Mouse (Mus musculus): Measurements from ENCODE around the gene March8. TPM values are rescaled to one million over a fixed set of nuclear protein-coding genes. Genes with fewer than 3 reads are reported as not detected.

Gene March8
- polyA plus RNA-seq, 1 experiment from 2014 or later: 40.0 TPM

- Histone ChIP-seq H3K4me1 (ENCODE audit: control insufficient read depth, insufficient read depth, low read length) (no peaks in the 10 kb centered on the region), H3K36me3 (ENCODE audit: control insufficient read depth, insufficient read depth, low read length) (peaks cover 7% of the 10 kb centered on the region; the same call in 1 of the 2 replicates), H3K27ac (ENCODE audit: low read depth, low read length) (no peak overlapping the region), H3K9ac (ENCODE audit: low read depth, low read length) (no peak overlapping the region), H3K4me2 (replicated peaks; ENCODE audit: low read depth, low read length) (no peak overlapping the region), H3K27me3 (ENCODE audit: control insufficient read depth, insufficient read depth, low read length) (no peaks in the 10 kb centered on the region), H3K9me3 (ENCODE audit: control insufficient read depth, low read length) (no peaks in the 10 kb centered on the region), H3K4me3 (ENCODE audit: low read length) (no peak overlapping the region)
- WGBS: 48% methylated on average over 6 of the region's 6 CpGs
- ATAC-seq (ENCODE audit: low FRiP score, low TSS enrichment): no peak
These were observed 59.8 kb downstream of the March8 start for GRCm38 (mm10) chr6:116397621-116398020.

- Histone ChIP-seq H3K27ac (ENCODE audit: low read depth, low read length) (no peak overlapping the region), H3K9ac (ENCODE audit: low read depth, low read length) (no peak overlapping the region), H3K27me3 (ENCODE audit: control insufficient read depth, insufficient read depth, low read length) (no peaks in the 10 kb centered on the region), H3K4me2 (replicated peaks; ENCODE audit: low read depth, low read length) (no peak overlapping the region), H3K36me3 (ENCODE audit: control insufficient read depth, insufficient read depth, low read length) (peaks cover 7% of the 10 kb centered on the region; the same call in 1 of the 2 replicates), H3K4me1 (ENCODE audit: control insufficient read depth, insufficient read depth, low read length) (no peaks in the 10 kb centered on the region), H3K4me3 (ENCODE audit: low read length) (no peak overlapping the region), H3K9me3 (ENCODE audit: control insufficient read depth, low read length) (no peaks in the 10 kb centered on the region)
- 90% methylated on average over 2 of the region's 2 CpGs for WGBS
- no peak for ATAC-seq (ENCODE audit: low FRiP score, low TSS enrichment)
These were observed 60.3 kb downstream of the March8 start for GRCm38 (mm10) chr6:116398136-116398535.

GRCm38 (mm10) chr6:116401746-116402423 lies 64.1 kb downstream of the March8 start:
- Histone ChIP-seq H3K36me3 (ENCODE audit: control insufficient read depth, insufficient read depth, low read length) (peaks cover 21% of the 10 kb centered on the region; the same call in 1 of the 2 replicates), H3K27ac (ENCODE audit: low read depth, low read length) (no peak overlapping the region), H3K4me1 (ENCODE audit: control insufficient read depth, insufficient read depth, low read length) (no peaks in the 10 kb centered on the region), H3K9ac (ENCODE audit: low read depth, low read length) (no peak overlapping the region), H3K4me3 (ENCODE audit: low read length) (no peak overlapping the region), H3K4me2 (replicated peaks; ENCODE audit: low read depth, low read length) (no peak overlapping the region), H3K27me3 (ENCODE audit: control insufficient read depth, insufficient read depth, low read length) (no peaks in the 10 kb centered on the region), H3K9me3 (ENCODE audit: control insufficient read depth, low read length) (no peaks in the 10 kb centered on the region)
- ATAC-seq (ENCODE audit: low FRiP score, low TSS enrichment): no peak
- WGBS: 96% methylated on average over 12 of the region's 12 CpGs

GRCm38 (mm10) chr6:116402426-116402825 lies 64.6 kb downstream of the March8 start:
- H3K9me3 ChIP-seq (ENCODE audit: control insufficient read depth, low read length): no peaks in the 10 kb centered on the region

GRCm38 (mm10) chr6:116405243-116405642 lies 67.4 kb downstream of the March8 start:
- Histone ChIP-seq H3K4me2 (replicated peaks; ENCODE audit: low read depth, low read length) (no peak overlapping the region), H3K36me3 (ENCODE audit: control insufficient read depth, insufficient read depth, low read length) (peaks cover 21% of the 10 kb centered on the region; the same call in 1 of the 2 replicates), H3K27ac (ENCODE audit: low read depth, low read length) (no peak overlapping the region), H3K9me3 (ENCODE audit: control insufficient read depth, low read length) (no peaks in the 10 kb centered on the region), H3K27me3 (ENCODE audit: control insufficient read depth, insufficient read depth, low read length) (no peaks in the 10 kb centered on the region), H3K9ac (ENCODE audit: low read depth, low read length) (no peak overlapping the region), H3K4me3 (ENCODE audit: low read length) (no peak overlapping the region), H3K4me1 (ENCODE audit: control insufficient read depth, insufficient read depth, low read length) (no peaks in the 10 kb centered on the region)
- no peak for ATAC-seq (ENCODE audit: low FRiP score, low TSS enrichment)
- WGBS: 90% methylated on average over 9 of the region's 9 CpGs

More at GRCm38 (mm10) chr6:116402426-116402825, 64.6 kb downstream of the March8 start:
- H3K27me3 ChIP-seq (ENCODE audit: control insufficient read depth, insufficient read depth, low read length): no peaks in the 10 kb centered on the region
- WGBS: 92% methylated on average over 3 of the region's 3 CpGs
- no peak for ATAC-seq (ENCODE audit: low FRiP score, low TSS enrichment)
- no peaks in the 10 kb centered on the region for H3K4me1 ChIP-seq (ENCODE audit: control insufficient read depth, insufficient read depth, low read length)
- no peak overlapping the region for H3K4me2 ChIP-seq (replicated peaks; ENCODE audit: low read depth, low read length)
- H3K9ac ChIP-seq (ENCODE audit: low read depth, low read length): no peak overlapping the region
- H3K27ac ChIP-seq (ENCODE audit: low read depth, low read length): no peak overlapping the region
- peaks cover 21% of the 10 kb centered on the region; the same call in 1 of the 2 replicates for H3K36me3 ChIP-seq (ENCODE audit: control insufficient read depth, insufficient read depth, low read length)
- no peak overlapping the region for H3K4me3 ChIP-seq (ENCODE audit: low read length)

GRCm38 (mm10) chr6:116405715-116406114 lies 67.9 kb downstream of the March8 start:
- Histone ChIP-seq H3K27me3 (ENCODE audit: control insufficient read depth, insufficient read depth, low read length) (no peaks in the 10 kb centered on the region), H3K9ac (ENCODE audit: low read depth, low read length) (no peak overlapping the region), H3K36me3 (ENCODE audit: control insufficient read depth, insufficient read depth, low read length) (peaks cover 21% of the 10 kb centered on the region; the same call in 1 of the 2 replicates), H3K27ac (ENCODE audit: low read depth, low read length) (no peak overlapping the region), H3K9me3 (ENCODE audit: control insufficient read depth, low read length) (no peaks in the 10 kb centered on the region), H3K4me1 (ENCODE audit: control insufficient read depth, insufficient read depth, low read length) (no peaks in the 10 kb centered on the region), H3K4me2 (replicated peaks; ENCODE audit: low read depth, low read length) (no peak overlapping the region), H3K4me3 (ENCODE audit: low read length) (no peak overlapping the region)
- ATAC-seq (ENCODE audit: low FRiP score, low TSS enrichment): no peak
- 88% methylated on average over 5 of the region's 5 CpGs for WGBS

GRCm38 (mm10) chr6:116406152-116406551 lies 68.3 kb downstream of the March8 start:
- Histone ChIP-seq H3K9ac (ENCODE audit: low read depth, low read length) (no peak overlapping the region), H3K9me3 (ENCODE audit: control insufficient read depth, low read length) (no peaks in the 10 kb centered on the region)

GRCm38 (mm10) chr6:116406680-116407079 lies 68.9 kb downstream of the March8 start:
- Histone ChIP-seq H3K4me3 (ENCODE audit: low read length) (no peak overlapping the region), H3K4me2 (replicated peaks; ENCODE audit: low read depth, low read length) (no peak overlapping the region), H3K27ac (ENCODE audit: low read depth, low read length) (no peak overlapping the region), H3K9me3 (ENCODE audit: control insufficient read depth, low read length) (no peaks in the 10 kb centered on the region), H3K36me3 (ENCODE audit: control insufficient read depth, insufficient read depth, low read length) (peaks cover 17% of the 10 kb centered on the region; the same call in 1 of the 2 replicates), H3K27me3 (ENCODE audit: control insufficient read depth, insufficient read depth, low read length) (no peaks in the 10 kb centered on the region), H3K4me1 (ENCODE audit: control insufficient read depth, insufficient read depth, low read length) (no peaks in the 10 kb centered on the region), H3K9ac (ENCODE audit: low read depth, low read length) (no peak overlapping the region)
- 71% methylated on average over 5 of the region's 5 CpGs for WGBS
- no peak for ATAC-seq (ENCODE audit: low FRiP score, low TSS enrichment)

More at GRCm38 (mm10) chr6:116406152-116406551, 68.3 kb downstream of the March8 start:
- no peak for ATAC-seq (ENCODE audit: low FRiP score, low TSS enrichment)
- Histone ChIP-seq H3K4me1 (ENCODE audit: control insufficient read depth, insufficient read depth, low read length) (no peaks in the 10 kb centered on the region), H3K4me3 (ENCODE audit: low read length) (no peak overlapping the region), H3K27me3 (ENCODE audit: control insufficient read depth, insufficient read depth, low read length) (no peaks in the 10 kb centered on the region), H3K36me3 (ENCODE audit: control insufficient read depth, insufficient read depth, low read length) (peaks cover 21% of the 10 kb centered on the region; the same call in 1 of the 2 replicates), H3K27ac (ENCODE audit: low read depth, low read length) (no peak overlapping the region), H3K4me2 (replicated peaks; ENCODE audit: low read depth, low read length) (no peak overlapping the region)
- WGBS: 69% methylated on average over 2 of the region's 2 CpGs

GRCm38 (mm10) chr6:116407216-116407615 lies 69.4 kb downstream of the March8 start:
- no peak overlapping the region for H3K9ac ChIP-seq (ENCODE audit: low read depth, low read length)
- H3K4me2 ChIP-seq (replicated peaks; ENCODE audit: low read depth, low read length): no peak overlapping the region
- H3K36me3 ChIP-seq (ENCODE audit: control insufficient read depth, insufficient read depth, low read length): peaks cover 14% of the 10 kb centered on the region; the same call in 1 of the 2 replicates
- WGBS: 91% methylated on average over 4 of the region's 4 CpGs
- H3K27me3 ChIP-seq (ENCODE audit: control insufficient read depth, insufficient read depth, low read length): no peaks in the 10 kb centered on the region
- no peak overlapping the region for H3K27ac ChIP-seq (ENCODE audit: low read depth, low read length)
- H3K9me3 ChIP-seq (ENCODE audit: control insufficient read depth, low read length): no peaks in the 10 kb centered on the region
- no peaks in the 10 kb centered on the region for H3K4me1 ChIP-seq (ENCODE audit: control insufficient read depth, insufficient read depth, low read length)
- H3K4me3 ChIP-seq (ENCODE audit: low read length): no peak overlapping the region
- no peak for ATAC-seq (ENCODE audit: low FRiP score, low TSS enrichment)

Measured in kidney, embryonic 14.5 days (tissue).